Mouse (Mus musculus) lung, adult 10 weeks (tissue): ENCODE measurements around the gene Ttc32. TPM values are rescaled to one million over a fixed set of nuclear protein-coding genes. Genes with fewer than 3 reads are reported as not detected.

ENCODE experiments used
- polyA plus RNA-seq: library from polyadenylated mRNA; stranded (reverse); fragments of 350-450 nt; fragmentation: Illumina TruSeq; extraction: RNeasy Lipid Tissue Mini Kit (QIAGEN cat#74804); gene quantifications from one replicate; pipeline ENCODE4 v1.2.3, GENCODE M21; 2014; ENCODE audit warnings: low read depth, low replicate concordance; ENCODE audit not compliant: insufficient read depth

Gene Ttc32
- 17.2 TPM for polyA plus RNA-seq

DNA sequence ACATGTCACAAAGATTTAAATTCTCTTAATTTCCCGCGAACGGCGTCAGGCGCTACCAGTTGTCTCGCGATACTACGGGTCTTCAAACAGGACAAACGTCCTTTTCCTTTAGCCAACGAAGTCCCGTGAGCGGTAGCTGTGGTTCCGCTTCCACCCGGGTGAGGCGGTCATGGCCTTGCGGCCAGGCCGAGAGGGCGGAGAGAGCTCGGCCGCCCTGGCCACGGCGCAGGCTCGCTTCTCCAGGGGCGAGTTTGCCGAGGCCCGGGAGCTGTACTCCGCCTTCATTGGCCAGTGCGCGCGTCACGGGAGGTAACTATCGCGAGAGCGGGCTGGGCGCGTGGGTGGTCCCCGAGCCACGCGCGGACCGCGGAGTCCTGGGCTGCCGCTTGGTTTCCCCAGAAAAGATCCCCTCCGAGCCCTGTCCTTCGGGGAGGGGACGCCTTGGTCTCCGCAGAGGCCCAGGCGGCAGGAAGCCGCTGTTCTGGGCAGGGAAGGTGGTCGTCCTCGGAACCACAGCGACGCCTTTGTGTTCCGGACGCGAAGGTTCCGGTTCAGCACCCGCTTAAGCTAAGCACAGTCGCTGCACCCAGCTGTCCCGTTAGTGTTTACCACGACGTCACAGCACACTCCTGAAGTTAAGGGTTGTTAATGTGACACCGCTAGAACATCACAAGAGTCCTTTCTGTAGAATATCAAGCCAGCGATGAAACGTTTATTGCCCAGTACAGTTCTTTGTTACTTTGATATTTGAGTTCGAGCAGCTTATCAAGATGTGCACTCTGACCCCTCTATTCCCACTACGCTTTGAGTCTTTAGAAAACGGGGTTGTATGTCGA, at the start of gene Ttc32:
TSS of gene Ttc32 (plus strand) at position 110 of the 836 bp plus-strand sequence.

Other genes starting within 250 kb of the Ttc32 start
- 537 TPM for gene Laptm4a, start 108.3 kb upstream of the Ttc32 start, polyA plus RNA-seq
- not detected for gene Matn3, start 82.1 kb upstream of the Ttc32 start, polyA plus RNA-seq
- gene Wdr35, start 56.1 kb upstream of the Ttc32 start, polyA plus RNA-seq: 4.6 TPM